Mouse (Mus musculus): ENCODE data around the gene Rbms2. TPM values are rescaled to one million over a fixed set of nuclear protein-coding genes. Genes with fewer than 3 reads are reported as not detected.

The Rbms2 gene
- polyA plus RNA-seq, 1 experiment from 2014 or later = 19.7 TPM

GRCm38 (mm10) chr10:128133650-128134332 lies 46.3 kb downstream of the Rbms2 start:
- Histone ChIP-seq H3K9me3 (ENCODE audit: control insufficient read depth, low read length) (no peaks in the 10 kb centered on the region), H3K4me1 (ENCODE audit: control insufficient read depth, insufficient read depth, low read length) (no peaks in the 10 kb centered on the region), H3K27me3 (ENCODE audit: control insufficient read depth, insufficient read depth, low read length) (no peaks in the 10 kb centered on the region; the same call in 1 of the 2 replicates), H3K4me2 (no peak overlapping the region), H3K27ac (ENCODE audit: low read depth, low read length) (no peak overlapping the region), H3K9ac (ENCODE audit: low read length) (no peak overlapping the region), H3K4me3 (ENCODE audit: low read depth, low read length) (no peak overlapping the region), H3K36me3 (ENCODE audit: control insufficient read depth, insufficient read depth, low read length) (peaks cover 4% of the 10 kb centered on the region; the same call in 1 of the 2 replicates)
- WGBS = 41% methylated on average over 13 of the region's 13 CpGs
- DNase-seq (ENCODE audit: low spot score, missing footprints) = no peak
- ATAC-seq (ENCODE audit: low FRiP score) = no peak

GRCm38 (mm10) chr10:128131812-128132211 lies 48.3 kb downstream of the Rbms2 start:
- H3K4me3 ChIP-seq (ENCODE audit: low read depth, low read length) = no peak overlapping the region
- H3K36me3 ChIP-seq (ENCODE audit: control insufficient read depth, insufficient read depth, low read length) = peaks cover 10% of the 10 kb centered on the region
- no peaks in the 10 kb centered on the region for H3K27me3 ChIP-seq (ENCODE audit: control insufficient read depth, insufficient read depth, low read length)
- no peak overlapping the region for H3K9ac ChIP-seq (ENCODE audit: low read length)
- DNase-seq (ENCODE audit: low spot score, missing footprints) = no peak
- H3K4me2 ChIP-seq = no peak overlapping the region
- H3K9me3 ChIP-seq (ENCODE audit: control insufficient read depth, low read length) = no peaks in the 10 kb centered on the region
- H3K27ac ChIP-seq (ENCODE audit: low read depth, low read length) = no peak overlapping the region
- no peak for ATAC-seq (ENCODE audit: low FRiP score)
- no peaks in the 10 kb centered on the region for H3K4me1 ChIP-seq (ENCODE audit: control insufficient read depth, insufficient read depth, low read length)

GRCm38 (mm10) chr10:128131297-128131696 lies 48.8 kb downstream of the Rbms2 start:
- ATAC-seq (ENCODE audit: low FRiP score) (no peak), DNase-seq (ENCODE audit: low spot score, missing footprints) (no peak)
- Histone ChIP-seq H3K4me2 (no peak overlapping the region), H3K27ac (ENCODE audit: low read depth, low read length) (no peak overlapping the region), H3K36me3 (ENCODE audit: control insufficient read depth, insufficient read depth, low read length) (peaks cover 14% of the 10 kb centered on the region), H3K4me1 (ENCODE audit: control insufficient read depth, insufficient read depth, low read length) (no peaks in the 10 kb centered on the region), H3K9me3 (ENCODE audit: control insufficient read depth, low read length) (no peaks in the 10 kb centered on the region), H3K27me3 (ENCODE audit: control insufficient read depth, insufficient read depth, low read length) (no peaks in the 10 kb centered on the region), H3K4me3 (ENCODE audit: low read depth, low read length) (no peak overlapping the region), H3K9ac (ENCODE audit: low read length) (no peak overlapping the region)
- WGBS = 72% methylated on average over 3 of the region's 3 CpGs

GRCm38 (mm10) chr10:128128143-128128542 lies 52.0 kb downstream of the Rbms2 start:
- Histone ChIP-seq H3K27ac (ENCODE audit: low read depth, low read length) (no peak overlapping the region), H3K27me3 (ENCODE audit: control insufficient read depth, insufficient read depth, low read length) (no peaks in the 10 kb centered on the region), H3K4me1 (ENCODE audit: control insufficient read depth, insufficient read depth, low read length) (no peaks in the 10 kb centered on the region), H3K9ac (ENCODE audit: low read length) (no peak overlapping the region), H3K9me3 (ENCODE audit: control insufficient read depth, low read length) (no peaks in the 10 kb centered on the region), H3K4me3 (ENCODE audit: low read depth, low read length) (no peak overlapping the region), H3K4me2 (no peak overlapping the region), H3K36me3 (ENCODE audit: control insufficient read depth, insufficient read depth, low read length) (peaks cover 38% of the 10 kb centered on the region)
- ATAC-seq (ENCODE audit: low FRiP score) (no peak), DNase-seq (ENCODE audit: low spot score, missing footprints) (no peak)
- 93% methylated on average over 8 of the region's 8 CpGs for WGBS

- Histone ChIP-seq H3K4me1 (ENCODE audit: control insufficient read depth, insufficient read depth, low read length) (no peaks in the 10 kb centered on the region), H3K4me3 (ENCODE audit: low read depth, low read length) (no peak overlapping the region), H3K36me3 (ENCODE audit: control insufficient read depth, insufficient read depth, low read length) (peaks cover 42% of the 10 kb centered on the region), H3K27ac (ENCODE audit: low read depth, low read length) (no peak overlapping the region), H3K9ac (ENCODE audit: low read length) (no peak overlapping the region), H3K9me3 (ENCODE audit: control insufficient read depth, low read length) (no peaks in the 10 kb centered on the region), H3K27me3 (ENCODE audit: control insufficient read depth, insufficient read depth, low read length) (no peaks in the 10 kb centered on the region), H3K4me2 (no peak overlapping the region)
- ATAC-seq (ENCODE audit: low FRiP score) (no peak), DNase-seq (ENCODE audit: low spot score, missing footprints) (no peak)
- 84% methylated on average over 5 of the region's 5 CpGs for WGBS
These were observed 52.6 kb downstream of the Rbms2 start for GRCm38 (mm10) chr10:128127497-128127896.

GRCm38 (mm10) chr10:128125951-128126350 lies 54.1 kb downstream of the Rbms2 start:
- no peaks in the 10 kb centered on the region for H3K27me3 ChIP-seq (ENCODE audit: control insufficient read depth, insufficient read depth, low read length)
- H3K4me2 ChIP-seq = no peak overlapping the region
- no peak overlapping the region for H3K4me3 ChIP-seq (ENCODE audit: low read depth, low read length)
- H3K4me1 ChIP-seq (ENCODE audit: control insufficient read depth, insufficient read depth, low read length) = no peaks in the 10 kb centered on the region
- no peak overlapping the region for H3K9ac ChIP-seq (ENCODE audit: low read length)
- H3K27ac ChIP-seq (ENCODE audit: low read depth, low read length) = no peak overlapping the region
- ATAC-seq (ENCODE audit: low FRiP score) (no peak), DNase-seq (ENCODE audit: low spot score, missing footprints) (no peak)
- H3K36me3 ChIP-seq (ENCODE audit: control insufficient read depth, insufficient read depth, low read length) = peaks cover 50% of the 10 kb centered on the region
- 94% methylated on average over 14 of the region's 14 CpGs for WGBS
- H3K9me3 ChIP-seq (ENCODE audit: control insufficient read depth, low read length) = no peaks in the 10 kb centered on the region

GRCm38 (mm10) chr10:128124831-128125230 lies 55.3 kb downstream of the Rbms2 start:
- Histone ChIP-seq H3K9me3 (ENCODE audit: control insufficient read depth, low read length) (no peaks in the 10 kb centered on the region), H3K27me3 (ENCODE audit: control insufficient read depth, insufficient read depth, low read length) (no peaks in the 10 kb centered on the region), H3K27ac (ENCODE audit: low read depth, low read length) (no peak overlapping the region), H3K4me1 (ENCODE audit: control insufficient read depth, insufficient read depth, low read length) (no peaks in the 10 kb centered on the region), H3K4me3 (ENCODE audit: low read depth, low read length) (no peak overlapping the region), H3K4me2 (no peak overlapping the region), H3K36me3 (ENCODE audit: control insufficient read depth, insufficient read depth, low read length) (peaks cover 53% of the 10 kb centered on the region), H3K9ac (ENCODE audit: low read length) (no peak overlapping the region)
- 92% methylated on average over 9 of the region's 9 CpGs for WGBS
- ATAC-seq (ENCODE audit: low FRiP score) (no peak), DNase-seq (ENCODE audit: low spot score, missing footprints) (no peak)

- H3K4me3 ChIP-seq (ENCODE audit: low read depth, low read length) = no peak overlapping the region
- H3K9ac ChIP-seq (ENCODE audit: low read length) = no peak overlapping the region
- H3K9me3 ChIP-seq (ENCODE audit: control insufficient read depth, low read length) = no peaks in the 10 kb centered on the region
- no peak overlapping the region for H3K27ac ChIP-seq (ENCODE audit: low read depth, low read length)
- no peaks in the 10 kb centered on the region for H3K27me3 ChIP-seq (ENCODE audit: control insufficient read depth, insufficient read depth, low read length)
- H3K36me3 ChIP-seq (ENCODE audit: control insufficient read depth, insufficient read depth, low read length) = peaks cover 57% of the 10 kb centered on the region
- no peak for ATAC-seq (ENCODE audit: low FRiP score)
- DNase-seq (ENCODE audit: low spot score, missing footprints) = no peak
- H3K4me2 ChIP-seq = no peak overlapping the region
- 93% methylated on average over 7 of the region's 7 CpGs for WGBS
- H3K4me1 ChIP-seq (ENCODE audit: control insufficient read depth, insufficient read depth, low read length) = no peaks in the 10 kb centered on the region
These were observed 56.3 kb downstream of the Rbms2 start for GRCm38 (mm10) chr10:128123833-128124232.

- Histone ChIP-seq H3K4me3 (ENCODE audit: low read depth, low read length) (no peak overlapping the region), H3K4me2 (no peak overlapping the region), H3K9me3 (ENCODE audit: control insufficient read depth, low read length) (no peaks in the 10 kb centered on the region), H3K4me1 (ENCODE audit: control insufficient read depth, insufficient read depth, low read length) (no peaks in the 10 kb centered on the region), H3K27me3 (ENCODE audit: control insufficient read depth, insufficient read depth, low read length) (no peaks in the 10 kb centered on the region), H3K36me3 (ENCODE audit: control insufficient read depth, insufficient read depth, low read length) (peaks cover 24% of the 10 kb centered on the region), H3K27ac (ENCODE audit: low read depth, low read length) (no peak overlapping the region), H3K9ac (ENCODE audit: low read length) (no peak overlapping the region)
- ATAC-seq (ENCODE audit: low FRiP score) = no peak
- DNase-seq (ENCODE audit: low spot score, missing footprints) = no peak
These were observed 68.9 kb downstream of the Rbms2 start for GRCm38 (mm10) chr10:128111227-128111626.
